Mouse (Mus musculus) neural tube, embryonic 12.5 days (tissue): Measurements from ENCODE around the gene Gm15155. TPM values are rescaled to one million over a fixed set of nuclear protein-coding genes. Genes with fewer than 3 reads are reported as not detected.
"Not testable (repeated sequence)": the region's sequence is repeated elsewhere in the genome, so short reads cannot be mapped to it uniquely, and the experiment has no call there.

ENCODE experiments used
- ATAC-seq: fragments of 200-750 bp; cut with Nextera tagmentation; 2 replicates; pipeline ENCODE4 v1.8.0; 2017; ENCODE audit warnings: low read depth, mild to moderate bottlenecking, moderate TSS enrichment, moderate library complexity; ENCODE audit not compliant: low FRiP score
- H3K27ac ChIP-seq: fragments of 300-500 bp; sonication (generic); 2 replicates; pipeline ENCODE4 v1.5.1; 2016
- H3K27me3 ChIP-seq: fragments of 300-500 bp; sonication (generic); replicated peaks from 2 replicates; pipeline ENCODE4 v1.6.1; 2016; ENCODE audit warnings: mild to moderate bottlenecking
- H3K36me3 ChIP-seq: fragments of 300-500 bp; sonication (generic); 2 replicates; pipeline ENCODE4 v1.6.1; 2016; ENCODE audit warnings: mild to moderate bottlenecking
- H3K4me1 ChIP-seq: fragments of 300-500 bp; sonication (generic); 2 replicates; pipeline ENCODE4 v1.6.1; 2016
- H3K4me2 ChIP-seq: fragments of 300-500 bp; sonication (generic); replicated peaks from 2 replicates; pipeline ENCODE4 v1.6.1; 2016; ENCODE audit warnings: mild to moderate bottlenecking
- H3K4me3 ChIP-seq: fragments of 300-500 bp; sonication (generic); 2 replicates; pipeline ENCODE4 v1.5.1; 2016
- H3K9ac ChIP-seq: fragments of 300-500 bp; sonication (generic); 2 replicates; pipeline ENCODE4 v1.6.1; 2016; ENCODE audit warnings: mild to moderate bottlenecking
- H3K9me3 ChIP-seq: fragments of 300-500 bp; sonication (generic); 2 replicates; pipeline ENCODE4 v1.6.1; 2016; ENCODE audit warnings: mild to moderate bottlenecking
- polyA plus RNA-seq: library from polyadenylated mRNA; unstranded; fragments of >200 nt; fragmentation: Nextera tagmentation; extraction: Ambion mirVana; gene quantifications from 2 replicates; pipeline ENCODE4 v1.2.1, GENCODE M21; 2016

The Gm15155 gene
- polyA plus RNA-seq, 1 experiment from 2014 or later: not detected

- no peak for ATAC-seq
- H3K27ac ChIP-seq: no peak overlapping the region
- no peaks in the 10 kb centered on the region for H3K4me1 ChIP-seq
- H3K36me3 ChIP-seq: no peaks in the 10 kb centered on the region
- no peaks in the 10 kb centered on the region for H3K9me3 ChIP-seq
- H3K4me2 ChIP-seq: no peak overlapping the region
- H3K27me3 ChIP-seq: no peaks in the 10 kb centered on the region
- H3K4me3 ChIP-seq: no peak overlapping the region
- H3K9ac ChIP-seq: no peak overlapping the region
These were observed 547.0 kb downstream of the Gm15155 start for GRCm38 (mm10) chrX:156171587-156171986.

DNA sequence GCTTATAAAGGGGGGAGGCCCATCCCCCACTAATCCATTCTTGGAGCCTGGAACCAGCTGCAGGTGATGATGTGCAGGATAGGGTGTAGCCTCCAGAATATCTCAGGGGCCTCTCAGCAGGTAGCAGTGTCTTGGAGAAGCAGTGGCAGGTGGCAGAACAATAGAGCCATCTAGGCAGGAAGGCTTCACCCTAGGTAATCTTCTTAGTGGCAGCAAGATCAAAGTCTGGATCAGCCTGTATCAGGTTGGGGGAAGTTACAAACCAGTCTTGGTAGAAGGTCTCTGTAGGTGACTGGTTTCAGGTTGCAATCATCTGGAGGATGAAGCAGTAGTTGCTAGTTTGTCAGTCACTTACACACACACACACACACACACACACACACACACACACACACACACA is 679.3 kb downstream of the Gm15155 start:
- not testable (repeated sequence) for H3K27me3 ChIP-seq, H3K4me1 ChIP-seq, H3K4me2 ChIP-seq, H3K9me3 ChIP-seq, ATAC-seq, H3K27ac ChIP-seq, H3K9ac ChIP-seq, H3K4me3 ChIP-seq, H3K36me3 ChIP-seq

Other genes starting within 250 kb of the Gm15155 start
- 2.6 and 2.7 TPM in 2 replicates for gene Ptchd1, start 927 bp upstream of the Gm15155 start, polyA plus RNA-seq